Mouse (Mus musculus) testis, postnatal 10 days (tissue): ENCODE data around the gene Immp2l.
"Not testable (repeated sequence)": the region's sequence is repeated elsewhere in the genome, so short reads cannot be mapped to it uniquely, and the experiment has no call there.

ENCODE experiments used
- DNase-seq: peaks from one replicate; pipeline ENCODE4 v3.0.0; 2021; ENCODE audit warnings: low spot score

The Immp2l gene

GRCm38 (mm10) chr12:41710608-41711007, 686.7 kb downstream of the Immp2l start:
- DNase-seq: no peak

- DNase-seq: no peak
These were observed 693.1 kb downstream of the Immp2l start for GRCm38 (mm10) chr12:41716946-41717345.

- DNase-seq: no peak
These were observed 700.7 kb downstream of the Immp2l start for GRCm38 (mm10) chr12:41724585-41724984.

- DNase-seq: no peak
These were observed 702.8 kb downstream of the Immp2l start for GRCm38 (mm10) chr12:41726720-41727119.

- DNase-seq: no peak
These were observed 703.3 kb downstream of the Immp2l start for GRCm38 (mm10) chr12:41727221-41727620.

GRCm38 (mm10) chr12:41727764-41728338, 704.0 kb downstream of the Immp2l start:
- no peak for DNase-seq

- DNase-seq: no peak
These were observed 704.6 kb downstream of the Immp2l start for GRCm38 (mm10) chr12:41728467-41728866.

- DNase-seq: no peak
These were observed 705.9 kb downstream of the Immp2l start for GRCm38 (mm10) chr12:41729780-41730179.

GRCm38 (mm10) chr12:41733168-41733567, 709.3 kb downstream of the Immp2l start:
- no peak for DNase-seq

- DNase-seq: no peak
These were observed 719.0 kb downstream of the Immp2l start for GRCm38 (mm10) chr12:41742887-41743286.

- no peak for DNase-seq
These were observed 739.5 kb downstream of the Immp2l start for GRCm38 (mm10) chr12:41763396-41763795.

GRCm38 (mm10) chr12:41773961-41774360, 750.1 kb downstream of the Immp2l start:
- no peak for DNase-seq

- DNase-seq: no peak
These were observed 750.9 kb downstream of the Immp2l start for GRCm38 (mm10) chr12:41774623-41775323.

GRCm38 (mm10) chr12:41777762-41778161, 753.9 kb downstream of the Immp2l start:
- DNase-seq: not testable (repeated sequence)

- DNase-seq: not testable (repeated sequence)
These were observed 769.8 kb downstream of the Immp2l start for GRCm38 (mm10) chr12:41793681-41794080.

GRCm38 (mm10) chr12:41829517-41829916, 805.6 kb downstream of the Immp2l start:
- DNase-seq: no peak

GRCm38 (mm10) chr12:41831731-41832130, 807.8 kb downstream of the Immp2l start:
- DNase-seq: no peak

- DNase-seq: no peak
These were observed 810.8 kb downstream of the Immp2l start for GRCm38 (mm10) chr12:41834646-41835045.

GRCm38 (mm10) chr12:41838334-41838847, 814.5 kb downstream of the Immp2l start:
- no peak for DNase-seq

GRCm38 (mm10) chr12:41839241-41839640, 815.4 kb downstream of the Immp2l start:
- no peak for DNase-seq

- no peak for DNase-seq
These were observed 818.9 kb downstream of the Immp2l start for GRCm38 (mm10) chr12:41842694-41843329.

- no peak for DNase-seq
These were observed 828.1 kb downstream of the Immp2l start for GRCm38 (mm10) chr12:41851896-41852470.

- DNase-seq: not testable (repeated sequence)
These were observed 835.8 kb downstream of the Immp2l start for GRCm38 (mm10) chr12:41859652-41860051.
